Mouse (Mus musculus): ENCODE results near the gene Zswim7. TPM values are rescaled to one million over a fixed set of nuclear protein-coding genes. Genes with fewer than 3 reads are reported as not detected.

The Zswim7 gene
- 24.3 and 31.8 TPM in 2 replicates for polyA plus RNA-seq (2012; rRNA removed)

GRCm38 (mm10) chr11:62280675-62281600 is at the start of gene Zswim7, which contains the start of gene Ttc19:
Gene Zswim7 (minus strand): TSS chr11:62281375.
Gene Ttc19 (plus strand): TSS chr11:62281473.
- Histone ChIP-seq H3K27ac (ENCODE audit: insufficient read depth, low read length) (peak within 1 kb of the TSS; percentile 73), H3K4me3 (replicated peaks; ENCODE audit: insufficient read depth, low read depth, low read length) (peak within 1 kb of the TSS; percentile 99), H3K4me1 (ENCODE audit: control insufficient read depth, insufficient read depth, low read length) (peaks cover 3% of the 10 kb centered on the region; the same call in 1 of the 2 replicates), H3K27me3 (ENCODE audit: control insufficient read depth, insufficient read depth, low read length) (no peaks in the 10 kb centered on the region)
- DNase-seq, result peak; percentile 93 to 96
- WGBS, result under 1% methylated on average over 67 of the region's 68 CpGs
- TF ChIP-seq CTCF (IDR thresholded peaks at IDR 0.05; ENCODE audit: borderline replicate concordance, insufficient read depth, low read depth, low read length) (peak; percentile 61), POLR2A (IDR thresholded peaks at IDR 0.05; ENCODE audit: borderline replicate concordance, insufficient read depth, low read length) (peak; percentile 93)

DNA sequence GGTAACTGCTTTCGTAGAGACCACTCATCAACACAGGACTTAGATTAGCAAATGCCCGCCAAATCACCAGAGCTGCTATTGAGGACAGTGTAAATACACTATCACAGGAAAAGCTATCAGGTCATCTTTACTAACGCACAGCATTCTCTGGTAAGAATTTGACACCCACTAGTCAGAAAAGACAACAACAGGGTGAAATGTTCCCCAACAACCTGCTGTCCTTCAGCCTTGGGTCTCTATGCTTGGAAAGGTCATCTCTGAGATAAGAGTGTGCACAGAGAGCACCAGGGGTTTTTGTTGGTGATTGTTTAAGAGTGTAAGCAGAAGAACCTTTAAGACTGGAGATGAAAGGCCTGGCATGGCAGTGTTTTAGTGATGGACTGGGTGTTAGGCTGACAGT is 42.5 kb upstream of the Zswim7 start:
- TF ChIP-seq CTCF (IDR thresholded peaks at IDR 0.05; ENCODE audit: borderline replicate concordance, insufficient read depth, low read depth, low read length) (no peak), POLR2A (IDR thresholded peaks at IDR 0.05; ENCODE audit: borderline replicate concordance, insufficient read depth, low read length) (no peak)
- no peak overlapping the region for H3K4me3 ChIP-seq (replicated peaks; ENCODE audit: insufficient read depth, low read depth, low read length)
- H3K27ac ChIP-seq (ENCODE audit: insufficient read depth, low read length), result no peak overlapping the region
- WGBS, result 93% methylated on average over 3 of the region's 3 CpGs
- H3K4me1 ChIP-seq (ENCODE audit: control insufficient read depth, insufficient read depth, low read length), result no peaks in the 10 kb centered on the region
- no peak for DNase-seq
- no peaks in the 10 kb centered on the region for H3K27me3 ChIP-seq (ENCODE audit: control insufficient read depth, insufficient read depth, low read length)

DNA sequence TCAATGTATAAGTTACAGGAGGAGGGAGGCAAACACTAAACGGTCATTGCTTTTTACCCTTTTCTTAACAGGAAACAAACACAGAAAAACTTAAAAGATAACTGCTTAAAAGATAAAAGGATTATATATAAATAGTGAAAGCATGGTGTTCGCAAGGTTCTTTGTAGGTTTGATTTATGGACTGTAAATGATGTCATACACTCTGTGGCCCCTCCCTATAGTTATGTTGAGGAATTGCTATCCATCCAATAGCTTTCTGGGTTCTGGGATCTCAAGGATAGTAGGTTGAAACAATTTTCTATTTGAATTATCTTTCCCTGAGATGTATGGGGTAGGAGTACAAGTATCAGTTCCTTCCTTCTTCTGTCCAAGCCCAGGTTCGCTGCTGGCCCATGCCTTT is 38.9 kb upstream of the Zswim7 start:
- 92% methylated on average over 3 of the region's 3 CpGs for WGBS
- DNase-seq, result no peak
- peaks cover 8% of the 10 kb centered on the region for H3K4me1 ChIP-seq (ENCODE audit: control insufficient read depth, insufficient read depth, low read length)
- no peaks in the 10 kb centered on the region for H3K27me3 ChIP-seq (ENCODE audit: control insufficient read depth, insufficient read depth, low read length)
- H3K4me3 ChIP-seq (replicated peaks; ENCODE audit: insufficient read depth, low read depth, low read length), result no peak overlapping the region
- H3K27ac ChIP-seq (ENCODE audit: insufficient read depth, low read length), result no peak overlapping the region
- no peak for TF ChIP-seq POLR2A (IDR thresholded peaks at IDR 0.05; ENCODE audit: borderline replicate concordance, insufficient read depth, low read length)
- TF ChIP-seq CTCF (IDR thresholded peaks at IDR 0.05; ENCODE audit: borderline replicate concordance, insufficient read depth, low read depth, low read length), result no peak

- 37% methylated on average over 11 of the region's 11 CpGs for WGBS
Measured at GRCm38 (mm10) chr11:62317746-62318145, 36.6 kb upstream of the Zswim7 start.

GRCm38 (mm10) chr11:62314984-62315383 is 33.8 kb upstream of the Zswim7 start:
- TF ChIP-seq POLR2A (IDR thresholded peaks at IDR 0.05; ENCODE audit: borderline replicate concordance, insufficient read depth, low read length), result no peak
- TF ChIP-seq CTCF (IDR thresholded peaks at IDR 0.05; ENCODE audit: borderline replicate concordance, insufficient read depth, low read depth, low read length), result no peak
- H3K4me3 ChIP-seq (replicated peaks; ENCODE audit: insufficient read depth, low read depth, low read length), result no peak overlapping the region
- WGBS, result 88% methylated on average over 5 of the region's 5 CpGs
- H3K4me1 ChIP-seq (ENCODE audit: control insufficient read depth, insufficient read depth, low read length), result peaks cover 8% of the 10 kb centered on the region
- H3K27ac ChIP-seq (ENCODE audit: insufficient read depth, low read length), result no peak overlapping the region
- H3K27me3 ChIP-seq (ENCODE audit: control insufficient read depth, insufficient read depth, low read length), result no peaks in the 10 kb centered on the region
- no peak for DNase-seq

More at GRCm38 (mm10) chr11:62317746-62318145, 36.6 kb upstream of the Zswim7 start:
- Histone ChIP-seq H3K4me3 (replicated peaks; ENCODE audit: insufficient read depth, low read depth, low read length) (no peak overlapping the region), H3K4me1 (ENCODE audit: control insufficient read depth, insufficient read depth, low read length) (peaks cover 8% of the 10 kb centered on the region), H3K27me3 (ENCODE audit: control insufficient read depth, insufficient read depth, low read length) (no peaks in the 10 kb centered on the region), H3K27ac (ENCODE audit: insufficient read depth, low read length) (peak overlapping the region; percentile 10; the same call in 1 of the 2 replicates)
- DNase-seq, result peak; percentile 55 to 67
- no peak for TF ChIP-seq CTCF (IDR thresholded peaks at IDR 0.05; ENCODE audit: borderline replicate concordance, insufficient read depth, low read depth, low read length)
- no peak for TF ChIP-seq POLR2A (IDR thresholded peaks at IDR 0.05; ENCODE audit: borderline replicate concordance, insufficient read depth, low read length)

DNA sequence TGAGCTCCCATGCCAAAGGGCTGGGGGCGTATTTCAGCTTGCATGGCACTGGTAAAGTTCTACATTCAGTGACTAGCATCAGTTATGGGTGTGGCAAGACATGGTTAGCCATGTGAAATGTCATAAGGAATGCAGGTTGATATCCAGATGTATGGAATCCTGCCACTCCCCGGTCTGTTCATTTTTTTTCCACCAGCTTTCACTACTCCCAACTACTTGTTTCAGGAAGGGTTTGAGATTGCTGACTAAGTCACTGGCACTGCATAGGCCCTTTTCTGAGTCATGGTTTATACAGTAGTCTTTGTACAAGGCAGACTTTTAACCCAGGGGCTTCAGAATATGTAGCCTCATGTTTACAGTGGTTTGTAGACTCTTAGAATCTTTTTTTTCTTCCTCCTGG is 28.1 kb upstream of the Zswim7 start:
- no peak overlapping the region for H3K27ac ChIP-seq (ENCODE audit: insufficient read depth, low read length)
- WGBS, result 96% methylated on average over 2 of the region's 2 CpGs
- H3K27me3 ChIP-seq (ENCODE audit: control insufficient read depth, insufficient read depth, low read length), result no peaks in the 10 kb centered on the region
- no peak for TF ChIP-seq CTCF (IDR thresholded peaks at IDR 0.05; ENCODE audit: borderline replicate concordance, insufficient read depth, low read depth, low read length)
- no peak for TF ChIP-seq POLR2A (IDR thresholded peaks at IDR 0.05; ENCODE audit: borderline replicate concordance, insufficient read depth, low read length)
- H3K4me1 ChIP-seq (ENCODE audit: control insufficient read depth, insufficient read depth, low read length), result no peaks in the 10 kb centered on the region
- no peak for DNase-seq
- no peak overlapping the region for H3K4me3 ChIP-seq (replicated peaks; ENCODE audit: insufficient read depth, low read depth, low read length)

- Histone ChIP-seq H3K4me3 (replicated peaks; ENCODE audit: insufficient read depth, low read depth, low read length) (no peak overlapping the region), H3K27me3 (ENCODE audit: control insufficient read depth, insufficient read depth, low read length) (no peaks in the 10 kb centered on the region), H3K4me1 (ENCODE audit: control insufficient read depth, insufficient read depth, low read length) (peaks cover 3% of the 10 kb centered on the region; the same call in 1 of the 2 replicates), H3K27ac (ENCODE audit: insufficient read depth, low read length) (no peak overlapping the region)
- 12% methylated on average over 2 of the region's 2 CpGs for WGBS
- TF ChIP-seq POLR2A (IDR thresholded peaks at IDR 0.05; ENCODE audit: borderline replicate concordance, insufficient read depth, low read length), result no peak
- no peak for TF ChIP-seq CTCF (IDR thresholded peaks at IDR 0.05; ENCODE audit: borderline replicate concordance, insufficient read depth, low read depth, low read length)
- DNase-seq, result peak in 1 of 2 experiments; percentile 41
Measured at GRCm38 (mm10) chr11:62305866-62306265, 24.7 kb upstream of the Zswim7 start.
